Mouse (Mus musculus): ENCODE data around the gene Mycbp2. TPM values are rescaled to one million over a fixed set of nuclear protein-coding genes. Genes with fewer than 3 reads are reported as not detected.

Mycbp2 gene
- polyA plus RNA-seq, 1 experiment from 2014 or later: 24.8 TPM

DNA sequence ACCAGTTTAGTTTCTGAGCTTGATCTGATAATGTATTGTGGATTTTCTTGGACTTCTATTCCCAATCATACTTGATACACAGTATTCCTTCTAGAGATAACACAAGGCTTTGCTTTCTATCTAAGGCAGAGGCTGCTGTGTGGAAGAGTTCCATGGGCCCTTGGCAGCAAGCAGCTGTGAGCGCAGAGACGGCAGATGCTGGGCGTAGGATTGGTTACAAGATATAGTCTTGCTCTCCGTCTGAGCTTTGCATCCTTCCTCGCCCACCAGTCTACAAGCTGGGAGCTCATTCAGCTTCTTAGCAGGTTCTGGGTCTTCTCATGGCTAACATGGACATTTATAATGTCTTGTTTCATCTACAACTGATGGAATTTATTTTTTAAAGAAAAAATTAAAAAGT lies 196.5 kb downstream of the Mycbp2 start:
- no peaks in the 10 kb centered on the region for H3K27me3 ChIP-seq (ENCODE audit: control insufficient read depth, insufficient read depth, low read length)
- H3K9me3 ChIP-seq (ENCODE audit: control insufficient read depth, low read length): no peaks in the 10 kb centered on the region
- H3K4me3 ChIP-seq (ENCODE audit: low read depth, low read length): no peak overlapping the region
- WGBS: 95% methylated on average over 5 of the region's 5 CpGs
- peaks cover 7% of the 10 kb centered on the region for H3K36me3 ChIP-seq (ENCODE audit: control insufficient read depth, insufficient read depth, low read length)
- H3K9ac ChIP-seq (ENCODE audit: low read length): no peak overlapping the region
- ATAC-seq (ENCODE audit: low FRiP score) (no peak), DNase-seq (ENCODE audit: low spot score, missing footprints) (no peak)
- H3K4me2 ChIP-seq: no peak overlapping the region
- no peak overlapping the region for H3K27ac ChIP-seq (ENCODE audit: low read depth, low read length)
- H3K4me1 ChIP-seq (ENCODE audit: control insufficient read depth, insufficient read depth, low read length): no peaks in the 10 kb centered on the region

DNA sequence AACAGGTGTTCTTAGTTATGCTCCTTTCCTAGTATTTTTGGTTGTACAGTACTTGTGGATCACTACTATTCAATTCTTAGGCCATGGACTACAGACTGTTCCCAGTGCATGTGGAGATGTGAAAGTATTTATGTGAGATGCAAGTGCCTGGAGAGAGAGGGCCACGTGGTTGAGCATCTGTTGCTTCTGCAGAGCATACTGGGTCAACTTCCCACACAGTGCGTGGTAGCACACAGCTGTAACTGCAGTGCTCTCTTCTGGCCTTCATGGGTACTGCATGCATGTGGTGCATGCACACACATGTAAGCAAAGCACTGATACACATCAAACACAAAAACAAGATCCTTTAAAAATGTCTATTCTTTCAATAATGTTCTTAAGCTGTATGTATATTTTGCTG lies 214.6 kb downstream of the Mycbp2 start:
- ATAC-seq (ENCODE audit: low FRiP score) (no peak), DNase-seq (ENCODE audit: low spot score, missing footprints) (no peak)
- H3K36me3 ChIP-seq (ENCODE audit: control insufficient read depth, insufficient read depth, low read length): peaks cover 13% of the 10 kb centered on the region

DNA sequence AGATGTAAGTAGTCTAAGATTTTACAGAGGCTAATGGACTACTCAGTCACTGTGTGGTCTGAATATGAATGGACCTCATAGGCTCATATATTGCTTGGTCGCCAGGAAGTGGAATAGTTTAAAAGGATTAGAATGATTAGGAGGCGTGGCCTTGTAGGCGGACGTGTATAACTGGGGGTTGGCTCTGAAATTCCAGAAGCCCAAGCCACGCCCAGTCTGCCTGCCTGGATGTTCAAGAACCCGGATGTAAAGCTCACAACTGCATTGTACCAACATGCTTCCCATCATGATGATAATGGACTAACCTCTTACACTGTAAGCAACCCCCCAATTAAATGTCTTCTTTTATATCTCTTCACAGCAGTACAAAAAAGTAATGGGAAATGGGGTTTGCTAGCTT lies 220.9 kb downstream of the Mycbp2 start:
- DNase-seq (ENCODE audit: low spot score, missing footprints) (peak; percentile 53), ATAC-seq (ENCODE audit: low FRiP score) (no peak)
- WGBS: 81% methylated on average over 6 of the region's 6 CpGs
- H3K27me3 ChIP-seq (ENCODE audit: control insufficient read depth, insufficient read depth, low read length): no peaks in the 10 kb centered on the region
- no peak overlapping the region for H3K9ac ChIP-seq (ENCODE audit: low read length)
- no peak overlapping the region for H3K4me3 ChIP-seq (ENCODE audit: low read depth, low read length)
- H3K9me3 ChIP-seq (ENCODE audit: control insufficient read depth, low read length): no peaks in the 10 kb centered on the region
- H3K27ac ChIP-seq (ENCODE audit: low read depth, low read length): no peak overlapping the region
- no peak overlapping the region for H3K4me2 ChIP-seq
- no peaks in the 10 kb centered on the region for H3K4me1 ChIP-seq (ENCODE audit: control insufficient read depth, insufficient read depth, low read length)
- H3K36me3 ChIP-seq (ENCODE audit: control insufficient read depth, insufficient read depth, low read length): peaks cover 21% of the 10 kb centered on the region; the same call in 1 of the 2 replicates

More for the DNA sequence above, 214.6 kb downstream of the Mycbp2 start:
- no peaks in the 10 kb centered on the region for H3K27me3 ChIP-seq (ENCODE audit: control insufficient read depth, insufficient read depth, low read length)
- H3K4me1 ChIP-seq (ENCODE audit: control insufficient read depth, insufficient read depth, low read length): no peaks in the 10 kb centered on the region
- H3K4me3 ChIP-seq (ENCODE audit: low read depth, low read length): no peak overlapping the region
- no peak overlapping the region for H3K4me2 ChIP-seq
- no peak overlapping the region for H3K27ac ChIP-seq (ENCODE audit: low read depth, low read length)
- WGBS: 75% methylated on average over 2 of the region's 2 CpGs
- H3K9ac ChIP-seq (ENCODE audit: low read length): no peak overlapping the region
- no peaks in the 10 kb centered on the region for H3K9me3 ChIP-seq (ENCODE audit: control insufficient read depth, low read length)

DNA sequence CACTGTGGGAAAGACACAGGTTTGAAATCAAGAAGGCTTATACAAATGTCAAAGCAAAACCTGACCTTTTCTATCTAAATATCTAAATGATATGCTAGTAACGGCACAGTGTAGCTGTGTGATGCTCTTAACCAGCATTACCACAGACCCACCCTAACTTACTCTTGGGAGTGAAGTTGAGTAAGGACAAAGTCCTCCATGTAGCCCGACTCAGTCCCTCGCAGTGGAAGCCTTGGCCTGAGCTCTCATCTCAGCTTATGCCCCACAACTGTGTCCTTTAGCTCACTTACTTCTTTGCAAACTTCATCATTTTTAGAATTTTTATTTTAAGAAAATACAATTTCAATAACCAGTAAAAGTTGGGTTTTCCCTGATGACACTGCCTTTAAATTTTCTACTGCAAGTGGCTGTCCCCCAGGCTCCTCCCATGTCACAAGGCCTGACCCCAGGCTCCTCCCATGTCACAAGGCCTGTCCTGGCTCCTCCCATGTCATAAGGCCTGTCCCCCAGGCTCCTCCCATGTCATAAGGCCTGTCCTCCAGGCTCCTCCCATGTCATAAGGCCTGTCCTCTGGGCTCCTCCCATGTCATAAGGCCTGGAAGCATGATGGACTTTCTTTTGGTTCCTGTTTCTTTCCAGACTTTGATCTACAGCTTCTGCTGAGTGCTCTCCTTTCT lies 231.5 kb downstream of the Mycbp2 start:
- H3K36me3 ChIP-seq (ENCODE audit: control insufficient read depth, insufficient read depth, low read length): peaks cover 3% of the 10 kb centered on the region; the same call in 1 of the 2 replicates
- H3K4me1 ChIP-seq (ENCODE audit: control insufficient read depth, insufficient read depth, low read length): no peaks in the 10 kb centered on the region
- no peak overlapping the region for H3K4me3 ChIP-seq (ENCODE audit: low read depth, low read length)
- no peak overlapping the region for H3K9ac ChIP-seq (ENCODE audit: low read length)
- H3K27me3 ChIP-seq (ENCODE audit: control insufficient read depth, insufficient read depth, low read length): no peaks in the 10 kb centered on the region
- H3K9me3 ChIP-seq (ENCODE audit: control insufficient read depth, low read length): no peaks in the 10 kb centered on the region
- no peak for ATAC-seq (ENCODE audit: low FRiP score)
- DNase-seq (ENCODE audit: low spot score, missing footprints): peak; percentile 37
- H3K27ac ChIP-seq (ENCODE audit: low read depth, low read length): no peak overlapping the region
- WGBS: 94% methylated on average over 3 of the region's 3 CpGs
- H3K4me2 ChIP-seq: no peak overlapping the region

DNA sequence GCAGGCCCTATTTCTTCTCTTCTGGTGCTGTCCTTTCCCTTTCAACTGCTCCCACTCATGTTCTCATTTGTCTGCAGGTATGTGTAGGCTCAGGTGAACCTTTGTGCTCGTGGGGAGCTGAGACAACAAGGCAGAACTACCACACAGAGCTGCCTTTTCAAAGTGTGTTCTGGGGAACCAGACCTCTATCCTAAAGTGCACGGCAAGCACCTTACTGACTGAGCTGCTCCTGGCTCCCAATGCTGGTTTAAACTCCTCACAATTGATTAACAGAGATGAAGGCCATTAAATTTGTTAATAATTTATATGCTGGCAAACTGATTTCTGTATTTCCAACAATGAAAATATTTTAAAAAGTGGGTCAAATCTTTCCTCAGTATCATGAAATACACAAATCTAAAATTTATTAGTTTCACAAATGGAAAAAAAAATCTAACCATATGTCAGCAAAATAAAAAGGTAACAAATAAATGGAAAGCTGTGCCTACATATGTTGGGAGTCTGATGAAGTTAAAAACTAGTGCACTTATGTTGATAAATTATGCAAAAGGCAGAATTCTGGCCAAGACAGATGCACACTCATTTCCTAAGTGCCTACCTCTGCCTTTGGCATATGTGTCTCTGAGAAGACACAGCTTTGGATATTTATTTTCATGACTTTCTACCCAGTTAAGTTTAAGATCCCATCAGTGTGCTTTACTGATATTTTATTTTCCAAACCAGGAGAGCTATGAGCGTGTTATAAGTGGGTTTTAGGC lies 233.8 kb downstream of the Mycbp2 start:
- no peak for ATAC-seq (ENCODE audit: low FRiP score)
- H3K27ac ChIP-seq (ENCODE audit: low read depth, low read length): no peak overlapping the region
- DNase-seq (ENCODE audit: low spot score, missing footprints): peak; percentile 14
- H3K9ac ChIP-seq (ENCODE audit: low read length): no peak overlapping the region
- H3K9me3 ChIP-seq (ENCODE audit: control insufficient read depth, low read length): no peaks in the 10 kb centered on the region
- no peaks in the 10 kb centered on the region for H3K27me3 ChIP-seq (ENCODE audit: control insufficient read depth, insufficient read depth, low read length)
- peaks cover under 1% of the 10 kb centered on the region; the same call in 1 of the 2 replicates for H3K36me3 ChIP-seq (ENCODE audit: control insufficient read depth, insufficient read depth, low read length)
- no peaks in the 10 kb centered on the region for H3K4me1 ChIP-seq (ENCODE audit: control insufficient read depth, insufficient read depth, low read length)
- WGBS: 92% methylated on average over 3 of the region's 3 CpGs
- no peak overlapping the region for H3K4me2 ChIP-seq
- H3K4me3 ChIP-seq (ENCODE audit: low read depth, low read length): no peak overlapping the region

DNA sequence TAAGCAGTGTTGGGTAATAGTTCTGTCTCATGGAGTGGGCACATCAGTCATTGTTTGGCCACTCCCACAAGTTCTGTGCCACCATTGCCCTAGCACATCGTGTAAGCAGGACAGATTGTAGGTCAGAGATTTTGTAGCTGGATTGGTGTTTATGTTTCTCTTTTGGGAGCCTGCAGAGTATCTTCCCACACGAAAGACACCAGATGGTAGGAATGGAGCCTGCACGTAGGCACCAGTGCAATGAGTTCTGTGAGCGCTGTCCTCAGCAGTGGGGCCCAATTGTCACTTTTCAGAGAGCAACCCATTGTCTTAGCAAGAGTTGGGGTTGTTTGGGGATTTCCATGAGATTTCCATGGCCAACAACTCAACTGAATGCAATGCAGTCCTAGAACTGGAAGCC lies 236.6 kb downstream of the Mycbp2 start:
- no peaks in the 10 kb centered on the region for H3K27me3 ChIP-seq (ENCODE audit: control insufficient read depth, insufficient read depth, low read length)
- no peaks in the 10 kb centered on the region for H3K9me3 ChIP-seq (ENCODE audit: control insufficient read depth, low read length)
- no peaks in the 10 kb centered on the region for H3K4me1 ChIP-seq (ENCODE audit: control insufficient read depth, insufficient read depth, low read length)
- H3K9ac ChIP-seq (ENCODE audit: low read length): no peak overlapping the region
- DNase-seq (ENCODE audit: low spot score, missing footprints) (no peak), ATAC-seq (ENCODE audit: low FRiP score) (no peak)
- no peaks in the 10 kb centered on the region for H3K36me3 ChIP-seq (ENCODE audit: control insufficient read depth, insufficient read depth, low read length)
- no peak overlapping the region for H3K27ac ChIP-seq (ENCODE audit: low read depth, low read length)
- no peak overlapping the region for H3K4me3 ChIP-seq (ENCODE audit: low read depth, low read length)
- WGBS: 91% methylated on average over 4 of the region's 4 CpGs
- H3K4me2 ChIP-seq: no peak overlapping the region

DNA sequence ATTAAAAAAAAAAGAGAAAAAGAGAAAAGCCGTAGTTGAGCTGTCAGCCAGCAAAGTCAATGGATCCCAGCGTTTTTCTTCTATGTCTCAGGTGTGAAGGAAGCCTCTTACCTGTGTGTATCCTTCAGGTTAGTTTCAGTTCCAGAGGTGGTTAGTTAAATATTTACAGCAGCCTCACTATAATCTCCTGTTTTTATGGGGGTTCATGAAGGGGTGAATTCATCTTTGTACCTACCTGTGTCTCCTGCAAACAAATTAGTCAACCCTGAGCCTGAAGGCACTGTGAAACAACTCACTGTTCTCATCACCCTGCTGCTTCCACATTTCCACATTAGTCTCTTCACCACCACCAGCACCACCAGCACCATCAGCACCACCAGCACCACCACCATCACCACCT lies 240.3 kb downstream of the Mycbp2 start:
- Histone ChIP-seq H3K4me1 (ENCODE audit: control insufficient read depth, insufficient read depth, low read length) (no peaks in the 10 kb centered on the region), H3K9ac (ENCODE audit: low read length) (no peak overlapping the region), H3K4me3 (ENCODE audit: low read depth, low read length) (no peak overlapping the region), H3K27ac (ENCODE audit: low read depth, low read length) (no peak overlapping the region), H3K36me3 (ENCODE audit: control insufficient read depth, insufficient read depth, low read length) (no peaks in the 10 kb centered on the region), H3K4me2 (no peak overlapping the region), H3K9me3 (ENCODE audit: control insufficient read depth, low read length) (no peaks in the 10 kb centered on the region), H3K27me3 (ENCODE audit: control insufficient read depth, insufficient read depth, low read length) (no peaks in the 10 kb centered on the region)
- peak; percentile 51 for DNase-seq (ENCODE audit: low spot score, missing footprints)
- WGBS: 90% methylated on average over 2 of the region's 2 CpGs
- no peak for ATAC-seq (ENCODE audit: low FRiP score)

DNA sequence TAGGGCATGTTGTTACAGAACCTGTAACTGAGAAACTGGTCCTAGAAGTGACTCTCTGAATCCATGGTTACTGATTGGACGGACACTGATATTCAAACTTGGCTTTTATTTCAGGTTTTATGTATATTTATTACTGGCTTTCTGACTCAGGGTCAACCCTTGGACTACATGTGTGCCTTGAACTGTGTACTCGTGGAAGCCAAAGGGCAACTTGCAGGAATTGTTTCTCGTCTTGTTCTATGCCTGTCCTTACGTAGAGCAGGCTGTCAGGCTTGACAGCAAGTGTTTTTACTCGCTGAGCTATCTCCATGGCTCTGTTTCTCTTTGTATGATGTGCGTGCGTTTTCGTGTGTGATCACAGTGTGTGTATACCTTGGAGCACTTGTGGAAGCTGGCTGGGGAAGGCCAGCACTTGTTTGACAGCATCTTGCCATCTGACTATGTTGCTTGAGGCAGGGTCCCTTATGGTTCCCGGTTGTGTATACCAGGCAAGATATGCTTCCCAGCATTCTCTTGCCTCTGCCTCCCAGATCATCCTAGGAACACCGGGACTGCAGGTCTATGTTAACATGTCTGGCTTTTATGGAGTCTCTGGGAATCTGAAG lies 243.8 kb downstream of the Mycbp2 start:
- Histone ChIP-seq H3K27me3 (ENCODE audit: control insufficient read depth, insufficient read depth, low read length) (no peaks in the 10 kb centered on the region), H3K4me3 (ENCODE audit: low read depth, low read length) (no peak overlapping the region), H3K27ac (ENCODE audit: low read depth, low read length) (no peak overlapping the region), H3K36me3 (ENCODE audit: control insufficient read depth, insufficient read depth, low read length) (no peaks in the 10 kb centered on the region), H3K9ac (ENCODE audit: low read length) (no peak overlapping the region), H3K4me1 (ENCODE audit: control insufficient read depth, insufficient read depth, low read length) (peaks cover 3% of the 10 kb centered on the region; the same call in 1 of the 2 replicates), H3K9me3 (ENCODE audit: control insufficient read depth, low read length) (no peaks in the 10 kb centered on the region), H3K4me2 (no peak overlapping the region)
- 81% methylated on average over 10 of the region's 10 CpGs for WGBS
- no peak for ATAC-seq (ENCODE audit: low FRiP score)
- peak; percentile 79 for DNase-seq (ENCODE audit: low spot score, missing footprints)

DNA sequence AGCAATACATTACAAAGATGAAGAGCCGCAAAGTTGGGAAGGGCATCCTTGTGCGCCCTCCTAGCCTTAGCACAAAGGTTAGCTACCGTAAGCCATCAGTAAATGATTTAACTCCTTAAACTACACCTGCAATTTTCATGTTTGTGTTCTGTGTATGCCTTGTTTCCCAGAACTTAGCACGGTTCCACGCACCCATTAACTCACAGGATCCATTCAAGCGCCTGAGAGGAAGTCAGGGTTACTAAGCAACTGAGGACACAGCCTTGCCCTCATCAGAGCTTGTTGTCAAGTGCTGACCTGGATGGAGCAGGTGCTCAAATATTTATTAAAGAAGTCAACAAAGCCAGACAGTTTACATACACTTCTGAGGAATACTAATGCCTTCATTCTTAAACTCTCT lies 244.4 kb downstream of the Mycbp2 start:
- DNase-seq (ENCODE audit: low spot score, missing footprints): peak; percentile 51
- Histone ChIP-seq H3K4me2 (no peak overlapping the region), H3K27me3 (ENCODE audit: control insufficient read depth, insufficient read depth, low read length) (no peaks in the 10 kb centered on the region), H3K36me3 (ENCODE audit: control insufficient read depth, insufficient read depth, low read length) (no peaks in the 10 kb centered on the region), H3K9ac (ENCODE audit: low read length) (no peak overlapping the region), H3K4me1 (ENCODE audit: control insufficient read depth, insufficient read depth, low read length) (peaks cover 6% of the 10 kb centered on the region; the same call in 1 of the 2 replicates), H3K9me3 (ENCODE audit: control insufficient read depth, low read length) (no peaks in the 10 kb centered on the region), H3K4me3 (ENCODE audit: low read depth, low read length) (no peak overlapping the region), H3K27ac (ENCODE audit: low read depth, low read length) (no peak overlapping the region)
- ATAC-seq (ENCODE audit: low FRiP score): no peak
- 72% methylated on average over 6 of the region's 6 CpGs for WGBS

Data from midbrain, embryonic 11.5 days (tissue).